In the genomic region with DNA sequence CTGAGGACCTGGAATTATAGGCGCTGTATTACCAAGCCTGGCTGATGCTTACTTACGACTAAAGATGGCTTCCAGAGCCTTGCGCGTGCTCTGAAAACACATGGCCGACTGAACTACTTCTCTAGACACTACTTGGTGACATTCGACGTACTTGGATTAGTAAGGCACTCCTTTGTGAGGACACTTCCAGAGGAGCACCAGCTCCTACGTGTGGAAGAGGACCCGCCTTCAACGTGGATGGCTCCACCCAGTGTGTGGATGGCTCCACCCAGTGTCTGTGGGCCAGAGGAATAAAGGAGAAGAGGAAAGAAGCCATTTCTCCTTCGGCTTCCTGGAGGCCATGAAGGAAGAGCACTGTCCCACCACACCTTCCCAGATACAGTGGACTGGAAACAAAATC, we compare ENCODE assay signal across 21 mouse cellular contexts. TPM values are rescaled to one million over a fixed set of nuclear protein-coding genes. Genes with fewer than 3 reads are reported as not detected.
DNase-seq lines count a peak whose midpoint lies in the region; ATAC-seq and TF ChIP-seq lines count a peak whose summit lies in the region.
"Had no signal": no experiment of that assay in that cellular context is flagged by ENCODE, and none has a peak within 500 bp of the region (broad histone marks: within the 10 kb centered on the region; RNA-seq: fewer than 3 reads in every experiment).

No protein-coding gene starts in this region.

- H3K4me2 ChIP-seq in intestine, embryonic 16.5 days (ENCODE audit: low read depth, low read length), result no peak overlapping the region
- H3K4me2 ChIP-seq: embryonic facial prominence, embryonic 12.5 days; forebrain, embryonic 13.5 days; forebrain, embryonic 15.5 days had no signal

- TF ChIP-seq POLR2A in testis, adult 2 months (IDR thresholded peaks at IDR 0.05; ENCODE audit: control insufficient read depth, low read depth, low read length), result no peak

- 90% methylated on average over 11 of the region's 11 CpGs for WGBS in intestine, embryonic 16.5 days

- H3K9me3 ChIP-seq in intestine, embryonic 16.5 days (ENCODE audit: control insufficient read depth, low read length), result no peaks in the 10 kb centered on the region
- H3K9me3 ChIP-seq: embryonic facial prominence, embryonic 12.5 days; forebrain, embryonic 13.5 days; forebrain, embryonic 15.5 days had no signal

- H3K9ac ChIP-seq in intestine, embryonic 16.5 days (ENCODE audit: low read depth, low read length), result no peak overlapping the region
- H3K9ac ChIP-seq: embryonic facial prominence, embryonic 12.5 days; forebrain, embryonic 13.5 days; forebrain, embryonic 15.5 days; forebrain, postnatal 0 days had no signal

- no peak for DNase-seq in testis, postnatal 10 days (ENCODE audit: low spot score)
- peak; percentile 71 for DNase-seq in ES-CJ7 (ENCODE audit: low read depth, low spot score)
- DNase-seq in ZHBTc4 (ENCODE audit: low read depth, low spot score), result peak; percentile 70
- DNase-seq in kidney, postnatal 36 days, result no peak
- no peak for DNase-seq in left cerebral cortex, adult 9 months (ENCODE audit: low spot score in 2 of 2)
- DNase-seq: adrenal gland, adult 2 months; adrenal gland, postnatal 10 days; adrenal gland, postnatal 25 days; cerebellum, adult 11-12 months; cerebellum, adult 2 months; cerebellum, adult 9-10 months; cerebellum, postnatal 10 days; cerebellum, postnatal 25 days; forebrain, postnatal 0 days had no signal

- ATAC-seq in granulocyte monocyte progenitor cell, adult 5-6 weeks (replicated peaks; ENCODE audit: poor library complexity, severe bottlenecking), result peak; percentile 21; the same call in 1 of the 2 replicates
- no peak for ATAC-seq in intestine, embryonic 16.5 days
- ATAC-seq: forebrain, embryonic 13.5 days; forebrain, embryonic 15.5 days had no signal

- H3K36me3 ChIP-seq in testis, adult 2 months (ENCODE audit: control insufficient read depth, insufficient read depth, low read length), result no peaks in the 10 kb centered on the region
- no peaks in the 10 kb centered on the region for H3K36me3 ChIP-seq in intestine, embryonic 16.5 days (ENCODE audit: control insufficient read depth, insufficient read depth, low read length)
- H3K36me3 ChIP-seq: embryonic facial prominence, embryonic 12.5 days; forebrain, embryonic 15.5 days had no signal

- H3K4me3 ChIP-seq in testis, adult 2 months (ENCODE audit: control insufficient read depth, low read depth, low read length), result peak overlapping the region; percentile 50
- H3K4me3 ChIP-seq in intestine, embryonic 16.5 days (ENCODE audit: low read length), result no peak overlapping the region
- H3K4me3 ChIP-seq: embryonic facial prominence, embryonic 10.5 days; embryonic facial prominence, embryonic 12.5 days; forebrain, embryonic 13.5 days; forebrain, embryonic 15.5 days had no signal

- H3K27me3 ChIP-seq in testis, adult 2 months (ENCODE audit: control insufficient read depth, insufficient read depth, low read length), result no peaks in the 10 kb centered on the region
- no peaks in the 10 kb centered on the region for H3K27me3 ChIP-seq in intestine, embryonic 16.5 days (replicated peaks; ENCODE audit: control insufficient read depth, insufficient read depth, low read length)
- H3K27me3 ChIP-seq: embryonic facial prominence, embryonic 12.5 days; forebrain, embryonic 13.5 days; forebrain, embryonic 15.5 days had no signal

- TF ChIP-seq CTCF in testis, adult 2 months (IDR thresholded peaks at IDR 0.05; ENCODE audit: control insufficient read depth, insufficient read depth, insufficient replicate concordance, low read depth, low read length), result no peak

- H3K4me1 ChIP-seq in testis, adult 2 months (ENCODE audit: control insufficient read depth, insufficient read depth, low read length), result peaks cover 4% of the 10 kb centered on the region; the same call in 1 of the 2 replicates
- H3K4me1 ChIP-seq in intestine, embryonic 16.5 days (ENCODE audit: control insufficient read depth, insufficient read depth, low read length), result peaks cover 10% of the 10 kb centered on the region
- H3K4me1 ChIP-seq: forebrain, embryonic 15.5 days had no signal

- no peak overlapping the region for H3K27ac ChIP-seq in testis, adult 2 months (ENCODE audit: control insufficient read depth, insufficient read depth, low read depth, low read length)
- no peak overlapping the region for H3K27ac ChIP-seq in intestine, embryonic 16.5 days (ENCODE audit: low read length)
- H3K27ac ChIP-seq: embryonic facial prominence, embryonic 10.5 days; embryonic facial prominence, embryonic 12.5 days; forebrain, embryonic 13.5 days; forebrain, embryonic 15.5 days had no signal

RNA-seq across cellular contexts. Expression of a gene that starts 17.3 kb away (rescaled TPM):
- polyA plus RNA-seq in testis, adult 2 months (2012; rRNA removed), result 6.4 and 6.5 TPM in 2 replicates
- 73.8 and 102 TPM in 2 replicates for total RNA-seq in granulocyte monocyte progenitor cell, adult 5-6 weeks (2014; fragmentation: Nextera tagmentation)
- total RNA-seq in granulocyte monocyte progenitor cell, adult 5-6 weeks (2017), result 20.6 and 24.0 TPM in 2 replicates
- 7.6 and 8.7 TPM in 2 replicates for polyA plus RNA-seq in intestine, embryonic 16.5 days (2015; fragmentation: Nextera tagmentation; extraction: Ambion mirVana)

RNA-seq across cellular contexts. Expression of a gene that starts 44.9 kb away (rescaled TPM):
- 51.0 and 59.0 TPM in 2 replicates for polyA plus RNA-seq in testis, adult 2 months (2012; rRNA removed)
- 1,766 and 1,810 TPM in 2 replicates for total RNA-seq in granulocyte monocyte progenitor cell, adult 5-6 weeks (2014; fragmentation: Nextera tagmentation)
- total RNA-seq in granulocyte monocyte progenitor cell, adult 5-6 weeks (2017), result 3,234 and 3,329 TPM in 2 replicates
- polyA plus RNA-seq in intestine, embryonic 16.5 days (2015; fragmentation: Nextera tagmentation; extraction: Ambion mirVana), result 486 and 518 TPM in 2 replicates

RNA-seq across cellular contexts. Expression of a gene that starts 44.9 kb away (rescaled TPM):
- polyA plus RNA-seq in testis, adult 2 months (2012; rRNA removed), result 27.8 and 32.4 TPM in 2 replicates
- total RNA-seq in granulocyte monocyte progenitor cell, adult 5-6 weeks (2014; fragmentation: Nextera tagmentation), result 111 and 115 TPM in 2 replicates
- 155 and 156 TPM in 2 replicates for total RNA-seq in granulocyte monocyte progenitor cell, adult 5-6 weeks (2017)
- 202 TPM in 2 replicates for polyA plus RNA-seq in intestine, embryonic 16.5 days (2015; fragmentation: Nextera tagmentation; extraction: Ambion mirVana)

Comparison
In these comparisons a context has a peak if more than half of its experiments do, and no peak if none do; other contexts are left out.
1. DNase-seq: peak in ES-CJ7 (single experiment) and ZHBTc4 (single experiment); none in testis, postnatal 10 days (single experiment), kidney, postnatal 36 days (0 of 2) and left cerebral cortex, adult 9 months (0 of 2).